Mouse (Mus musculus): ENCODE data around the gene Hoxd10. TPM values are rescaled to one million over a fixed set of nuclear protein-coding genes. Genes with fewer than 3 reads are reported as not detected.

Hoxd10 gene
- polyA plus RNA-seq, 2 experiments = 0.07 TPM; not detected in 1

DNA sequence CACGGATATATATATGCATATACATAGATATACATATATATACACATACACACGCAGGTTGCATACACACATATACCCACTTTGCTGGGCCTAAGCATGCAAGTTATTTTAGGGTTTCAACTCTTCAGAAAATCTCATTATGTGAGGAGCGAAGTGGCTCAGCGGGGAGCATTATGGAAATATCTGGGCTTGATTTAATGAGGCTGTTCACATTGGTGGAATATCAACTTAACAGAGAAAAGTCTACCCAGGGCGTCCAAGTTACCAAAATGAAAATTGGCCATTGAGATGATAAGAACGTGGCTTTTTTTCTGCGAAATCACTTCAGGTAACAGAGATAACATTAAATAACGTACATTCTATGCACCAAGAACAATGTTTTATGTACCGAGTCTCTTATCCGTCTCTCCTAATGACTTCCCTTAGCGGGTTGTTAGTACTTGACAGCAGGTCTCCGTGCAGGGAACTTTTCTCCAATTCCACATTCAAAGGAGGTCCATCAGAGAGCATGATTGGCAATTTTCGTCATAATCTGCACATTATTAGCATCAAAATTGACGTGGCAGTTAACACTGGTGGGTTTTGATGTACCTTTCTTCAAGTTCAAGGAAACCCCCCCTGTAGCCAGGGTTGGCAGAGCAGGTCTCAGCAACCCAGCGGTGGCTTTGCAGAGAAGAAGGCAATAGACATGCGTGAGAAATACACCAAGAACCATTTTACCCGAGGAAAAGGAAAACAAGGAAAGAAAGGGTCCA lies 37.8 kb upstream of the Hoxd10 start:
- TF ChIP-seq EP300 (IDR thresholded peaks at IDR 0.05; ENCODE audit: low read depth) = no peak
- no peak for TF ChIP-seq CTCF (IDR thresholded peaks at IDR 0.05; ENCODE audit: low read depth)
- ATAC-seq (ENCODE audit: insufficient read depth) = no peak
- no peak for DNase-seq (ENCODE audit: low read depth in 3 of 3, low spot score in 3 of 3)
- Histone ChIP-seq H3K4me3 (ENCODE audit: insufficient read depth in 1 of 2, low read depth in 2 of 2, low read length in 2 of 2) (no peak overlapping the region), H3K36me3 (replicated peaks; ENCODE audit: control insufficient read depth, insufficient read depth, low read depth) (no peaks in the 10 kb centered on the region), H3K27me3 (ENCODE audit: control insufficient read depth, insufficient read depth, low read length) (peaks cover 91% of the 10 kb centered on the region), H3K9me3 (ENCODE audit: control insufficient read depth, low read length) (no peaks in the 10 kb centered on the region), H3K9ac (replicated peaks) (no peak overlapping the region), H3K27ac (no peak overlapping the region), H3K4me1 (replicated peaks; ENCODE audit: control insufficient read depth in 2 of 2, insufficient read depth in 2 of 2, low read length in 1 of 2) (no peaks in the 10 kb centered on the region), H3K4me2 (ENCODE audit: low read depth) (no peak overlapping the region)
- 10% methylated on average over 17 of the region's 17 CpGs for WGBS (ENCODE audit: insufficient replicate concordance)

DNA sequence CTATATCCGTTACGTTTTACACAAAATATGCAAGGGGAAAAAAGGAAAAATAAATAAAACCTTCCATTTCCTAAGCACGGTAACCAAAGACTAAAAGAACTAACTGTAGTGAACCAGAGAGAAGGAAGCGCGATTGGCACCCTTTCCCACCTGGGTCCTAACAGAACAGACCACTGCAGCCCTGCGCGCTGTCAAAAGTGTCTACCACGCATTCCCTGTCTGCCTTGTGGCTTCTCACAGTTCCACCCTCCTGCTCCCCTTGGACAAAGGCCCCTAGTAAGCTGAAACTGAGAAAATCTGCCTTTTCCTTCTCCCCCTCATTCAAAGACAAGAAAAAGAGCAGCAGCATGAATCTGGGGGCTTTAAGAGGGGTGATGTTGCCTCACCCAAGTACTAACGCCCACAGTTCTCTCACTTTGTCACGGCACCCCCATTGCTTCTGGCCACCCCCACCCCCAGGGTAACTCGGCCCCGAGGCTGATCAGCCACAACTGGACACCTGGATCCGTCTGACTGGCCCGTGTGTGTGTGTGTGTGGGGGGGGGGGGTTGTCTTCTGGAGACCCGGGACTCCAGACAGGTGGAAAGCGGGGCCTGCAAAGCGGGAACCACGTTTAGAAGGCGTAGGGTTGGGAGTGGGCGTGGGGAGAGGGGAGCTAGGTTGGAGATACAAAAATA lies 36.8 kb upstream of the Hoxd10 start:
- ATAC-seq (ENCODE audit: insufficient read depth) = no peak
- TF ChIP-seq EP300 (IDR thresholded peaks at IDR 0.05; ENCODE audit: low read depth) = no peak
- no peak for TF ChIP-seq CTCF (IDR thresholded peaks at IDR 0.05; ENCODE audit: low read depth)
- Histone ChIP-seq H3K4me2 (ENCODE audit: low read depth) (no peak overlapping the region), H3K9me3 (ENCODE audit: control insufficient read depth, low read length) (no peaks in the 10 kb centered on the region), H3K27ac (no peak overlapping the region), H3K36me3 (replicated peaks; ENCODE audit: control insufficient read depth, insufficient read depth, low read depth) (no peaks in the 10 kb centered on the region), H3K4me1 (replicated peaks; ENCODE audit: control insufficient read depth in 2 of 2, insufficient read depth in 2 of 2, low read length in 1 of 2) (no peaks in the 10 kb centered on the region), H3K4me3 (ENCODE audit: insufficient read depth in 1 of 2, low read depth in 2 of 2, low read length in 2 of 2) (no peak overlapping the region), H3K27me3 (ENCODE audit: control insufficient read depth, insufficient read depth, low read length) (peaks cover 91% of the 10 kb centered on the region), H3K9ac (replicated peaks) (no peak overlapping the region)
- WGBS (ENCODE audit: insufficient replicate concordance) = 9% methylated on average over 18 of the region's 20 CpGs
- DNase-seq (ENCODE audit: low read depth in 3 of 3, low spot score in 3 of 3) = no peak

DNA sequence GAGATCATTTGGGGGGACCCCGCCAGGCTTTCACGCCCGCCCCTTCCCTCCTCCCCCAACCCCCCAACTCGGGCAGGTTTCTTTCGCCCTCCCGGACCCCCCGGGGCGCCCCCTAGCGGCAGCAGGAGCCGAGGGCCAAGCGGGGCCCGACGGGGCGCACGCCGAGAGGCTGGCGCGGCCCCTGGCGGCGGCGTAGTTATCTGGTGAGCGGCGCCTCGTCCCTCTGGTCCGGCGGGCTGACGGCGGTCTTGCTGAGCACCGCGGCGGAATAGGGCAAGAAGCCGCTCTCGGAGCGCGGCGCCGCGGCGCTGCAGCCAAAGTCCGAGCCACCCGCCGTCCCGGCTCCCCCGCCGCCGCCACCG lies 36.3 kb upstream of the Hoxd10 start:
- WGBS (ENCODE audit: insufficient replicate concordance) = 3% methylated on average over 24 of the region's 47 CpGs
- no peak for TF ChIP-seq EP300 (IDR thresholded peaks at IDR 0.05; ENCODE audit: low read depth)
- TF ChIP-seq CTCF (IDR thresholded peaks at IDR 0.05; ENCODE audit: low read depth) = peak; percentile 41; the same call in 1 of the 2 replicates
- Histone ChIP-seq H3K9me3 (ENCODE audit: control insufficient read depth, low read length) (no peaks in the 10 kb centered on the region), H3K36me3 (replicated peaks; ENCODE audit: control insufficient read depth, insufficient read depth, low read depth) (no peaks in the 10 kb centered on the region), H3K9ac (replicated peaks) (no peak overlapping the region), H3K27me3 (ENCODE audit: control insufficient read depth, insufficient read depth, low read length) (peaks cover 91% of the 10 kb centered on the region), H3K4me2 (ENCODE audit: low read depth) (peak overlapping the region; percentile 28; the same call in 1 of the 2 replicates), H3K27ac (no peak overlapping the region), H3K4me3 (ENCODE audit: insufficient read depth in 1 of 2, low read depth in 2 of 2, low read length in 2 of 2) (peak overlapping the region in 1 of 2 experiments; percentile 32; a peak in 2 of 4 replicates), H3K4me1 (replicated peaks; ENCODE audit: control insufficient read depth in 2 of 2, insufficient read depth in 2 of 2, low read length in 1 of 2) (no peaks in the 10 kb centered on the region)
- DNase-seq (ENCODE audit: low read depth in 3 of 3, low spot score in 3 of 3) (no peak), ATAC-seq (ENCODE audit: insufficient read depth) (no peak)

DNA sequence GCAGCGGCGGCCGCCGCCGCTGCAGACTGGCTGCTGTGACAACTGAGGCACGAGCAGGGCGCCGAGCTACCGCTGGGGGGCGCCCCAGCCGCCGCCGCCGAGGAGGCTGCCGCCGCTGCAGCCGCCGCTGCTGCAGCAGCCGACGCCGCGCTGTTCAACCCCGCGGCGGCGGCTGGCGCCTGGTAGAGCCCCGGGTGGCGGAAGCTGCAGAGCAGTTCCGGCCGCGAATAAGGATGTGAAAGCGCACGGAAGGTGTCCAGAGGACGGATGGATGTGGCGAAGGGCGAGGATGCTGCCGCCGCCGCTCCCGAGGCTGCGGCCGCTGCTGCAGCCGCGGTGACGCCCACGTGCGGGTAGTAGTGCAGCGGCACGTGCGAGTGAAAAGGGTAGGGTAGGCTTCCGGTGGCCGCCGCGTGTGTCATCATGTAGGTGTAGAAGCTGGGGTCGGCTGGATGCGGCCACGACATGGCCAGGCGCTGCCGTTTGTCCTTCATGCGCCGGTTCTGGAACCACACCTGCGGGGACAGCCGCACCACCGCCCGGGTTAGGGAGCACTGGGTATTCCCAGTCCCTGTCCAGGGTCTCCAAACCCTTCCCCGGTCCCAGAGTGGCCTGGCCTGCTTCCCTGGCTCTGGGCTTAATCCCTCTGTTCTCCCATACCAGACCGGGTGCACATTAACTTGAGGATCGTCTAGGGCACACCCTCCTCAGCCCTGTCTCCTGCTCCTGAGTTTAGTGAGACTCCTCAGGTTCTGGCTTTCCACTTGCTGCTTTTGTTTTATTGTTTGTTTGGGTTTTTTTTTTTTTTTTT lies 35.7 kb upstream of the Hoxd10 start:
- TF ChIP-seq EP300 (IDR thresholded peaks at IDR 0.05; ENCODE audit: low read depth) = no peak
- TF ChIP-seq CTCF (IDR thresholded peaks at IDR 0.05; ENCODE audit: low read depth) = no peak
- no peak overlapping the region for H3K27ac ChIP-seq
- ATAC-seq (ENCODE audit: insufficient read depth) (no peak), DNase-seq (ENCODE audit: low read depth in 3 of 3, low spot score in 3 of 3) (no peak)
- H3K4me3 ChIP-seq (ENCODE audit: insufficient read depth in 1 of 2, low read depth in 2 of 2, low read length in 2 of 2) = peak overlapping the region in 1 of 2 experiments; percentile 32; a peak in 2 of 4 replicates
- H3K9me3 ChIP-seq (ENCODE audit: control insufficient read depth, low read length) = no peaks in the 10 kb centered on the region
- 2% methylated on average over 69 of the region's 69 CpGs for WGBS (ENCODE audit: insufficient replicate concordance)
- no peak overlapping the region for H3K9ac ChIP-seq (replicated peaks)
- peaks cover 91% of the 10 kb centered on the region for H3K27me3 ChIP-seq (ENCODE audit: control insufficient read depth, insufficient read depth, low read length)
- no peaks in the 10 kb centered on the region for H3K36me3 ChIP-seq (replicated peaks; ENCODE audit: control insufficient read depth, insufficient read depth, low read depth)
- no peaks in the 10 kb centered on the region for H3K4me1 ChIP-seq (replicated peaks; ENCODE audit: control insufficient read depth in 2 of 2, insufficient read depth in 2 of 2, low read length in 1 of 2)
- H3K4me2 ChIP-seq (ENCODE audit: low read depth) = peak overlapping the region; percentile 28; the same call in 1 of the 2 replicates

Measured in liver, embryonic 14.5 days (tissue).